Mouse (Mus musculus): ENCODE measurements at regions not wholly inside any gene's neighbourhood (a gene's known extent, or its start where the extent isn't known, plus 50 kb on each side); places are given as distances from the start of the nearest gene placed in this dataset.
"Not testable (repeated sequence)": the region's sequence is repeated elsewhere in the genome, so short reads cannot be mapped to it uniquely, and the experiment has no call there.

- intact Hi-C loops (cut with DNase I; ENCODE audit: low total_unique reads) = no loop called here
- DNase-seq = no peak
Measured at GRCm38 (mm10) chr3:6427905-6428304, 192.3 kb downstream of the 1700008P02Rik start.

GRCm38 (mm10) chr3:6400871-6401270 lies 219.4 kb downstream of the 1700008P02Rik start:
- intact Hi-C loops (cut with DNase I; ENCODE audit: low total_unique reads) = no loop called here
- no peak for DNase-seq

GRCm38 (mm10) chr3:6385669-6386068 lies 234.6 kb downstream of the 1700008P02Rik start:
- DNase-seq = no peak
- intact Hi-C loops (cut with DNase I; ENCODE audit: low total_unique reads) = no loop called here

GRCm38 (mm10) chr3:6382896-6383295 lies 237.3 kb downstream of the 1700008P02Rik start:
- intact Hi-C loops (cut with DNase I; ENCODE audit: low total_unique reads) = no loop called here

GRCm38 (mm10) chr3:6382296-6382695 lies 237.9 kb downstream of the 1700008P02Rik start:
- DNase-seq = no peak

More at GRCm38 (mm10) chr3:6382896-6383295, 237.3 kb downstream of the 1700008P02Rik start:
- no peak for DNase-seq

GRCm38 (mm10) chr3:6381732-6382131 lies 238.5 kb downstream of the 1700008P02Rik start:
- intact Hi-C loops (cut with DNase I; ENCODE audit: low total_unique reads) = no loop called here
- no peak for DNase-seq

More at GRCm38 (mm10) chr3:6382296-6382695, 237.9 kb downstream of the 1700008P02Rik start:
- intact Hi-C loops (cut with DNase I; ENCODE audit: low total_unique reads) = no loop called here

GRCm38 (mm10) chr3:6339001-6339400 lies 281.2 kb downstream of the 1700008P02Rik start:
- intact Hi-C loops (cut with DNase I; ENCODE audit: low total_unique reads); DNase-seq: not testable (repeated sequence)

- intact Hi-C loops (cut with DNase I; ENCODE audit: low total_unique reads) = no loop called here
- DNase-seq = no peak
Measured at GRCm38 (mm10) chr3:6320818-6321504, 299.3 kb downstream of the 1700008P02Rik start.

- no peak for DNase-seq
- intact Hi-C loops (cut with DNase I; ENCODE audit: low total_unique reads) = no loop called here
Measured at GRCm38 (mm10) chr3:6289500-6289899, 330.7 kb downstream of the 1700008P02Rik start.

- intact Hi-C loops (cut with DNase I; ENCODE audit: low total_unique reads) = no loop called here
- peak; percentile 9 for DNase-seq
Measured at GRCm38 (mm10) chr3:6280636-6281035, 339.6 kb downstream of the 1700008P02Rik start.

Small RNAs in the stretch of these regions (microRNA-seq; reads per million reads assigned to microRNA genes)
- 0 reads per million in 2 experiments for gene Gm23147

Measured in gastrocnemius, postnatal 14 days (tissue).